Mouse (Mus musculus) midbrain, postnatal 0 days (tissue): ENCODE data around the gene Atf7. TPM values are rescaled to one million over a fixed set of nuclear protein-coding genes. Genes with fewer than 3 reads are reported as not detected.
A peak's percentile ranks its signal among the peaks of the same experiment; 100 is the strongest.

Experiments used
- ATAC-seq: fragments of 200-750 bp; cut with Nextera tagmentation; 2 replicates; pipeline ENCODE4 v1.8.0; 2017; ENCODE audit warnings: moderate number of reproducible peaks, mild to moderate bottlenecking, moderate TSS enrichment, moderate library complexity; ENCODE audit not compliant: low FRiP score
- DNase-seq: peaks from one replicate; pipeline ENCODE4 v3.0.0-alpha.2; 2015; ENCODE audit warnings: low spot score
- H3K27ac ChIP-seq: fragments of 300-500 bp; sonication (generic); 2 replicates; pipeline ENCODE4 v1.5.1; 2014; ENCODE audit warnings: low read depth, mild to moderate bottlenecking, low read length, mixed read lengths
- H3K27me3 ChIP-seq: fragments of 300-500 bp; sonication (generic); 2 replicates; pipeline ENCODE4 v1.6.1; 2014; ENCODE audit warnings: low read length, control low read depth, mixed read lengths; ENCODE audit not compliant: insufficient read depth
- H3K36me3 ChIP-seq: fragments of 300-500 bp; sonication (generic); 2 replicates; pipeline ENCODE4 v1.6.1; 2014; ENCODE audit warnings: low read length, control low read depth, mixed read lengths; ENCODE audit not compliant: insufficient read depth
- H3K4me1 ChIP-seq: fragments of 300-500 bp; sonication (generic); 2 replicates; pipeline ENCODE4 v1.6.1; 2014; ENCODE audit warnings: mild to moderate bottlenecking, control low read depth, antibody characterized with exemption, low read length, mixed read lengths; ENCODE audit not compliant: insufficient read depth
- H3K4me2 ChIP-seq: fragments of 300-500 bp; sonication (generic); 2 replicates; pipeline ENCODE4 v1.6.1; 2014; ENCODE audit warnings: low read depth, mild to moderate bottlenecking, low read length, mixed read lengths; ENCODE audit not compliant: poor library complexity, severe bottlenecking
- H3K4me3 ChIP-seq: fragments of 300-500 bp; sonication (generic); 2 replicates; pipeline ENCODE4 v1.5.1; 2014; ENCODE audit warnings: low read depth, mild to moderate bottlenecking, low read length, moderate library complexity
- H3K9ac ChIP-seq: fragments of 300-500 bp; sonication (generic); replicated peaks from 2 replicates; pipeline ENCODE4 v1.6.1; 2014; ENCODE audit warnings: mild to moderate bottlenecking, low read length, moderate library complexity, mixed read lengths; ENCODE audit not compliant: poor library complexity, severe bottlenecking
- H3K9me3 ChIP-seq: fragments of 300-500 bp; sonication (generic); 2 replicates; pipeline ENCODE4 v1.6.1; 2016; ENCODE audit warnings: low read length, control low read depth
- CTCF ChIP-seq: IDR thresholded peaks from 2 replicates; pipeline ENCODE4 v1.5.1; 2016; ENCODE audit warnings: antibody characterized with exemption, mild to moderate bottlenecking
- WGBS: fragments of 180-500 bp; shearing (Covaris S2); extraction: QIAGEN DNeasy Blood & Tissue Kit; methylation state at CpG from one replicate; pipeline ENCODE4 v1.1.7; 2014; 5-methylcytosine and 5-hydroxymethylcytosine counted together
- polyA plus RNA-seq: library from polyadenylated mRNA; unstranded; fragments of >200 nt; fragmentation: Nextera tagmentation; extraction: Ambion mirVana; gene quantifications from 2 replicates; pipeline ENCODE4 v1.2.1, GENCODE M21; 2015
- total RNA-seq: library from RNA; depleted of rRNA; stranded (reverse); fragments of >200 nt; gene quantifications from 2 replicates; pipeline ENCODE4 v1.2.3, GENCODE M21; 2014

Atf7 gene
- total and polyA plus RNA-seq, 2 experiments from 2014 or later, result 10.9 to 18.6 TPM

GRCm38 (mm10) chr15:102519211-102520141 lies 105.8 kb downstream of the Atf7 start:
- no peaks in the 10 kb centered on the region for H3K27me3 ChIP-seq
- peaks cover 20% of the 10 kb centered on the region for H3K36me3 ChIP-seq
- no peak for TF ChIP-seq CTCF
- peak overlapping the region; percentile 66 for H3K4me3 ChIP-seq
- peaks cover 17% of the 10 kb centered on the region for H3K4me1 ChIP-seq
- ATAC-seq (no peak), DNase-seq (no peak)
- 72% methylated on average over 15 of the region's 17 CpGs for WGBS
- H3K9ac ChIP-seq, result peak overlapping the region; percentile 87
- no peaks in the 10 kb centered on the region for H3K9me3 ChIP-seq
- H3K4me2 ChIP-seq, result peak overlapping the region; percentile 80
- H3K27ac ChIP-seq, result peak overlapping the region; percentile 99

GRCm38 (mm10) chr15:102518859-102519201 lies 106.4 kb downstream of the Atf7 start:
- Histone ChIP-seq H3K4me2 (peak overlapping the region; percentile 80), H3K9ac (peak overlapping the region; percentile 87), H3K4me3 (peak overlapping the region; percentile 66), H3K27me3 (no peaks in the 10 kb centered on the region), H3K27ac (peak overlapping the region; percentile 99), H3K4me1 (peaks cover 18% of the 10 kb centered on the region), H3K9me3 (no peaks in the 10 kb centered on the region), H3K36me3 (peaks cover 16% of the 10 kb centered on the region)
- TF ChIP-seq CTCF, result no peak
- DNase-seq, result no peak
- no peak for ATAC-seq
- WGBS, result 20% methylated on average over 9 of the region's 9 CpGs

- peak; percentile 91 for ATAC-seq
- under 1% methylated on average over 59 of the region's 60 CpGs for WGBS
- H3K9ac ChIP-seq, result peak within 1 kb of the TSS; percentile 87
- no peaks in the 10 kb centered on the region for H3K27me3 ChIP-seq
- peak; percentile 9; the same call in 1 of the 2 replicates for TF ChIP-seq CTCF
- no peaks in the 10 kb centered on the region for H3K9me3 ChIP-seq
- peak within 1 kb of the TSS; percentile 80 for H3K4me2 ChIP-seq
- peak within 1 kb of the TSS; percentile 66 for H3K4me3 ChIP-seq
- H3K4me1 ChIP-seq, result peaks cover 18% of the 10 kb centered on the region
- peak within 1 kb of the TSS; percentile 99 for H3K27ac ChIP-seq
- H3K36me3 ChIP-seq, result peaks cover 13% of the 10 kb centered on the region; the same call in 1 of the 2 replicates
- DNase-seq, result peak; percentile 100
These were observed 107.0 kb downstream of the Atf7 start, which contains the start of gene Tarbp2 for GRCm38 (mm10) chr15:102517976-102518858. Gene Tarbp2 (plus strand): TSS chr15:102518192.

- H3K36me3 ChIP-seq, result peaks cover 12% of the 10 kb centered on the region; the same call in 1 of the 2 replicates
- no peaks in the 10 kb centered on the region for H3K27me3 ChIP-seq
- peaks cover 18% of the 10 kb centered on the region for H3K4me1 ChIP-seq
- H3K9me3 ChIP-seq, result no peaks in the 10 kb centered on the region
- ATAC-seq (no peak), DNase-seq (no peak)
- H3K4me3 ChIP-seq, result peak overlapping the region; percentile 66
- peak overlapping the region; percentile 86 for H3K9ac ChIP-seq
- no peak for TF ChIP-seq CTCF
- under 1% methylated on average over 10 of the region's 10 CpGs for WGBS
- peak overlapping the region; percentile 99 for H3K27ac ChIP-seq
- H3K4me2 ChIP-seq, result peak overlapping the region; percentile 80
These were observed 107.7 kb downstream of the Atf7 start for GRCm38 (mm10) chr15:102517631-102517975.

- H3K4me1 ChIP-seq, result peaks cover 20% of the 10 kb centered on the region
- peak; percentile 20; the same call in 1 of the 2 replicates for TF ChIP-seq CTCF
- DNase-seq (peak; percentile 78), ATAC-seq (peak; percentile 9; the same call in 1 of the 2 replicates)
- peak within 1 kb of the TSS; percentile 66 for H3K4me3 ChIP-seq
- peak within 1 kb of the TSS; percentile 80 for H3K4me2 ChIP-seq
- H3K9me3 ChIP-seq, result no peaks in the 10 kb centered on the region
- H3K27ac ChIP-seq, result peak within 1 kb of the TSS; percentile 99
- peaks cover 5% of the 10 kb centered on the region; the same call in 1 of the 2 replicates for H3K36me3 ChIP-seq
- peak within 1 kb of the TSS; percentile 86 for H3K9ac ChIP-seq
- H3K27me3 ChIP-seq, result no peaks in the 10 kb centered on the region
- WGBS, result under 1% methylated on average over 40 of the region's 43 CpGs
These were observed 108.4 kb downstream of the Atf7 start, which contains the start of gene Map3k12 for GRCm38 (mm10) chr15:102516728-102517404. Gene Map3k12 (minus strand): TSS chr15:102517064.
